Mouse (Mus musculus) lung, postnatal 0 days (tissue): ENCODE data around the gene Kidins220.

ENCODE experiments used
- CTCF ChIP-seq: IDR thresholded peaks from 2 replicates; pipeline ENCODE4 v1.5.1; 2016; ENCODE audit warnings: antibody characterized with exemption, mild to moderate bottlenecking
- EP300 ChIP-seq: IDR thresholded peaks from 2 replicates; pipeline ENCODE4 v1.6.1; 2016; ENCODE audit warnings: antibody characterized with exemption, mild to moderate bottlenecking, control low read depth

- TF ChIP-seq CTCF (no peak), EP300 (no peak)
Measured at GRCm38 (mm10) chr12:24966046-24966445, 8.7 kb upstream of the Kidins220 start.
